Mouse (Mus musculus): Measurements from ENCODE around the gene 4931440F15Rik. TPM values are rescaled to one million over a fixed set of nuclear protein-coding genes. Genes with fewer than 3 reads are reported as not detected.

The 4931440F15Rik gene
- total RNA-seq, 4 experiments from 2014 or later: 2.0 to 2.9 (median 2.5) TPM

GRCm38 (mm10) chr11:29801432-29802427, 23.7 kb downstream of the 4931440F15Rik start:
- no peak for DNase-seq (ENCODE audit: low spot score in 2 of 2)

- DNase-seq (ENCODE audit: low spot score in 2 of 2): no peak
Observed at GRCm38 (mm10) chr11:29799839-29800238, 25.6 kb downstream of the 4931440F15Rik start.

GRCm38 (mm10) chr11:29795106-29795505, 30.4 kb downstream of the 4931440F15Rik start:
- no peak for DNase-seq (ENCODE audit: low spot score in 2 of 2)

GRCm38 (mm10) chr11:29794475-29794874, 31.0 kb downstream of the 4931440F15Rik start:
- DNase-seq (ENCODE audit: low spot score in 2 of 2): peak in 1 of 2 experiments; percentile 20

- DNase-seq (ENCODE audit: low spot score in 2 of 2): no peak
Observed at GRCm38 (mm10) chr11:29790796-29791195, 34.7 kb downstream of the 4931440F15Rik start.

- no peak for DNase-seq (ENCODE audit: low spot score in 2 of 2)
Observed at GRCm38 (mm10) chr11:29788921-29789638, 36.4 kb downstream of the 4931440F15Rik start.

- DNase-seq (ENCODE audit: low spot score in 2 of 2): no peak
Observed at GRCm38 (mm10) chr11:29788499-29788898, 37.0 kb downstream of the 4931440F15Rik start.

- no peak for DNase-seq (ENCODE audit: low spot score in 2 of 2)
Observed at GRCm38 (mm10) chr11:29787473-29787872, 38.0 kb downstream of the 4931440F15Rik start.

- no peak for DNase-seq (ENCODE audit: low spot score in 2 of 2)
Observed at GRCm38 (mm10) chr11:29786583-29787219, 38.8 kb downstream of the 4931440F15Rik start.

- DNase-seq (ENCODE audit: low spot score in 2 of 2): no peak
Observed at GRCm38 (mm10) chr11:29779409-29780026, 46.0 kb downstream of the 4931440F15Rik start.

- DNase-seq (ENCODE audit: low spot score in 2 of 2): no peak
Observed at GRCm38 (mm10) chr11:29778936-29779335, 46.5 kb downstream of the 4931440F15Rik start.

GRCm38 (mm10) chr11:29777964-29778363, 47.5 kb downstream of the 4931440F15Rik start:
- DNase-seq (ENCODE audit: low spot score in 2 of 2): peak; percentile 83 to 93

GRCm38 (mm10) chr11:29774760-29775159, 50.7 kb downstream of the 4931440F15Rik start:
- no peak for DNase-seq (ENCODE audit: low spot score in 2 of 2)

- DNase-seq (ENCODE audit: low spot score in 2 of 2): no peak
Observed at GRCm38 (mm10) chr11:29774296-29774695, 51.2 kb downstream of the 4931440F15Rik start.

Other genes starting within 250 kb of the 4931440F15Rik start
- gene Rtn4, start 132.7 kb downstream of the 4931440F15Rik start, total RNA-seq (2022): 100 to 1,000 TPM; 621 to 893 (median 770) TPM
- 1 to 10 TPM in 1 of 4 experiments, under 1 TPM in 3; 0.63 to 1.0 (median 0.77) TPM for gene Eml6, start 200.4 kb upstream of the 4931440F15Rik start, total RNA-seq (2022)